Mouse (Mus musculus): ENCODE measurements around the gene Otub1. TPM values are rescaled to one million over a fixed set of nuclear protein-coding genes. Genes with fewer than 3 reads are reported as not detected.

Gene Otub1
- 57.0 TPM for polyA plus RNA-seq (2017; shearing (Covaris generic))

DNA sequence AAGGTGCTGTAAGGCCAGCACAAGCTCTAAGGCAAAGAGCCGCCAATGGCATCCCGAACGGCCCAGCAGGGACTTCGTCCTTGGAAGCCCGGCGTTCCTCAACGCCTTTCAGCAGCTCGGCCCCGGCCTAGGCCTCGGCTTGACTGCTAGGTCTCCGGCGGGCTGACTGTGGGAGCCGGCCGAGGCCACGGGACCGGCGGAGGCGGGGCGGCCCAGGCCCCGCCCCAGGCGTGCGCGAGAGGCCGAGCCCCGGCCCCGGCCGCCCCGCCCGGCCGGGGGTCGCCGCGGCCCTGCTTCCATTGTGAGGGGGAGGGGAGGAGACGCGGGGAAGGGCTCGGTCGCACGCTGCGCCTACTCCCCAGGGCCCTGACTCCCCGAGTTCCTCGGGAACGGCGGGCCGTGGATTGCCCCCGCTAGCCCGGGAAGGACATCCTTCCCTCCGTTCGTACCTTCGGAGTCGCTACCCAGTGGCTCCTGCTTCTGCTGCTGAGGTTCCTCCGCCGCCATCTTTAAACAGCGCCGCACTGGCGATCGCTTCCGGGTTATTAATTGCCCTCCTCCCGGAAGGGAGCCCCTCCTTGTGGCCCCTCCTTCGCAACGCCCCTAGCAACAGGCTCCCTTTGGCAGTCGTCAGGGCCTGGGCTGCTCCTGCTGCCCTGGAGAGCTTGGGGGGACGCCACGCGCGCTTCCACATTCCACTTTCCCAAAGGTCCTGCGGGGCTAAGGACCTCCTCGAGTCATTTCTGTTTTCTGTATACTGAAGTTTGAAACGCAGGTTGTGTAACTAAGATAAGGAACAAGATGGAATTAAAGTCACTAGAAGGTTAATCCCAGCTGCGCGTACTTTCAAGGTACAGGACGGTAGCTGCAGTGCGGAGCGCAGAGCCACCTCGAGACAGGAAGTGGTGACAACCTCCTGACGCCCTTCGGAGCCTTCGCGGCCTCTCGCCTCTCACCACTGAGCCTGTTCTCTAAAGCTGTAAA lies at the start of gene Otub1:
TSS of gene Otub1 (minus strand) at position 564 of the 984 bp plus-strand sequence.

DNA sequence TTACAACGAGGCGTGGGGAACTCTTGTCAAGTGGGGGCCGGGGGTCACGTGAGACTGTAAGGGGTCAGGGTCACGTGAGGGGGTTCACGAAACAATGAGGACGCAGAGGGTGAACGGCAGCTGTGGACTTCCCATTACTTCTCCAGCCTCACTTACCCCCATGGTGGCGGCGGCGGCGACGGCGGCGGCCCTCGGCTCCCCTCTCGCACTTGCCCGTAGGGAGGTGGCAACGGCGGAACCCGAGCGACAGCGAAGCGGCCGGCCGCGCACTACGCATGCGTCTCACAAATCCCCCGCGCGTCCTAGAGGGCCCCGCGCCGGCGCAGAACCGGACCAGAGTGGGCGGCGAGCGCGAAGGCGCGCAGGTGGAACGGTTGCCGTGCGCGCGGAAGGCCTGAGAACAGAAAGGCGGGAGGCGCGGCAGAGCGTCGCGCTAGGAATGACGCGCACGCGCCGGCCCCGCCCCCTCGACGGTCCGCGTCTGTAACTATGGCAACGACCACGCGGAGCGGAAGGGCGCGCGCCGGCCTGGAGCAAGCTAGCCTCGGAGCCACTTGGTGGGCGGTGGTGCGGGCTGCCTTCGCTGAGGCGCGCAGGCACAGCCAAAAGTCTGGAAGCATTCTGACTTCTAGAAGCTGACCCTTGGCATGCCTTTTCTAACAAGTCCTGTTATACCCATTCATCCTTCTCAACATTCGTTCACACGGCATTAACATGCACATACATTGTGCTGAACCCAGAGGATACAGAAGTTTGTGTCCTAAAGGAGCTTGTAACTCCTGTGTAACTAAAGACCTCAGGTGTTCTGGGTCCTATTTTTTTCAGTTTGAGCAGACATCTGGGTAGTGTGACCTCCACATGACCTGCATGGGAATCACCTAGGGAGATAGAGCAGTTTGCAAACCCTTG lies 34.9 kb upstream of the Otub1 start, which contains the start of gene Naa40:
TSS of gene Naa40 (minus strand) at position 402 of the 909 bp plus-strand sequence.

DNA sequence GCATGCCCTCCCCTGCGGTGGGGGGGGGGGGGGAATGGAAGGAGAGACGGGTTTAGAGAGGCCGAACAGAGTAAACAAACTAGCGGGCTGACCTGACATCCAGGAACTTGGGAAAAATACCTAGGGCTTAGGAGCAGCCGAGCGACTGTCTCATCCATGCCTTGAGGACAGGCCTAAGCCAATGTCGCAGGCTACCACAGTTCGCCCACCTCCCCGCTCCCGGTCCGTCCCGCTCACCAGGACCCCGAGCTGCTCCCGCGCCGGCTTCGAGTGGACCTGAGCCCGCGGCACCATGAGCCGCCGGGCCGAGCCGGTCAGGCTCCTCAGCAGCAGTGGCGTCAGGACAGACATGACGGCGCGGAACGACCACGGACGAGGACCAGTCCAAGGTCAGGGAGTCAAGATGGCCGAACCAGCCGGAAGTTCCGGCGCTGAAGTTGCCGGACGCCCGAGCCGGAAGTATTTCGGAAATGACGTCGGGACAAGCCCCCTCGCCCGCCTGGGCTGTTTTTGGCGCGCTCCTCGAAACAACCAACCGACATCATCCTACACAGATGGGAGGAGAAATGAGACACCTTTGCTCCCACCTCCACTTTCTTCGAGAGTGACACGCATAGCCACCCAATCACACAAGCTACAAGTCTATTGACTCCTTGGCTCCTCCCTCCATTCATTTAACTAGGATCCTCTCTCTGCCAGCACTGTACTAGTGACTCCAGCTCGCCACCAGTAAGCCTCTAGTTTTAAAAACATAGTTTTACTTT lies 11.2 kb upstream of the Otub1 start, which contains the start of gene Cox8a:
TSS of gene Cox8a (minus strand) at position 455 of the 764 bp plus-strand sequence.

Other genes with a start within 250 kb of the Otub1 start
- gene Ppp1r14b, start 231.3 kb downstream of the Otub1 start, polyA plus RNA-seq (2017; shearing (Covaris generic)), result 107 TPM
- gene Plcb3, start 229.8 kb downstream of the Otub1 start, polyA plus RNA-seq (2017; shearing (Covaris generic)), result 12.8 TPM
- 21.5 TPM for gene Fkbp2, start 225.8 kb downstream of the Otub1 start, polyA plus RNA-seq (2017; shearing (Covaris generic))
- 8.6 TPM for gene Vegfb, start 218.7 kb downstream of the Otub1 start, polyA plus RNA-seq (2017; shearing (Covaris generic))
- gene Dnajc4, start 213.7 kb downstream of the Otub1 start, polyA plus RNA-seq (2017; shearing (Covaris generic)), result 43.3 TPM
- gene Nudt22, start 210.2 kb downstream of the Otub1 start, polyA plus RNA-seq (2017; shearing (Covaris generic)), result 8.8 TPM
- 9.1 TPM for gene Trpt1, start 210.2 kb downstream of the Otub1 start, polyA plus RNA-seq (2017; shearing (Covaris generic))
- gene Fermt3, start 186.8 kb downstream of the Otub1 start, polyA plus RNA-seq (2017; shearing (Covaris generic)), result 211 TPM
- 197 TPM for gene Stip1, start 166.3 kb downstream of the Otub1 start, polyA plus RNA-seq (2017; shearing (Covaris generic))
- 20.5 TPM for gene Macrod1, start 149.5 kb downstream of the Otub1 start, polyA plus RNA-seq (2017; shearing (Covaris generic))
- not detected for gene Flrt1, start 100.6 kb downstream of the Otub1 start, polyA plus RNA-seq (2017; shearing (Covaris generic))
- gene Cox8a, start 11.3 kb upstream of the Otub1 start, polyA plus RNA-seq (2017; shearing (Covaris generic)), result 416 TPM
- 35.8 TPM for gene Naa40, start 34.9 kb upstream of the Otub1 start, polyA plus RNA-seq (2017; shearing (Covaris generic))
- 1.7 TPM for gene Rcor2, start 61.0 kb upstream of the Otub1 start, polyA plus RNA-seq (2017; shearing (Covaris generic))
- 197 TPM for gene Mark2, start 135.5 kb upstream of the Otub1 start, polyA plus RNA-seq (2017; shearing (Covaris generic))
- gene Spindoc, start 176.7 kb upstream of the Otub1 start, polyA plus RNA-seq (2017; shearing (Covaris generic)), result 21.6 TPM
- not detected for gene 2700081O15Rik, start 211.3 kb upstream of the Otub1 start, polyA plus RNA-seq (2017; shearing (Covaris generic))

All from effector memory CD4-positive, alpha-beta T cell, adult 5 months (primary cell).